Mouse (Mus musculus) urinary bladder, adult 18-20 months (tissue): ENCODE measurements around the gene Lancl2.

Experiments used
- DNase-seq, 2 experiments: peaks; one replicate each; pipeline ENCODE4 v3.0.0; 2022; ENCODE audit warnings: low spot score in 2 of 2, mixed read lengths in 2 of 2

The Lancl2 gene

GRCm38 (mm10) chr6:57767112-57767868, 65.0 kb downstream of the Lancl2 start:
- DNase-seq = no peak

GRCm38 (mm10) chr6:57768948-57769525, 66.7 kb downstream of the Lancl2 start:
- DNase-seq = no peak

GRCm38 (mm10) chr6:57770467-57771190, 68.3 kb downstream of the Lancl2 start:
- no peak for DNase-seq

GRCm38 (mm10) chr6:57773792-57774191, 71.5 kb downstream of the Lancl2 start:
- DNase-seq = no peak

GRCm38 (mm10) chr6:57780359-57780758, 78.0 kb downstream of the Lancl2 start:
- DNase-seq = no peak

GRCm38 (mm10) chr6:57782658-57783057, 80.3 kb downstream of the Lancl2 start:
- DNase-seq = no peak

- no peak for DNase-seq
These were observed 81.9 kb downstream of the Lancl2 start for GRCm38 (mm10) chr6:57784251-57784650.

- no peak for DNase-seq
These were observed 85.0 kb downstream of the Lancl2 start for GRCm38 (mm10) chr6:57787376-57787775.
